Mouse (Mus musculus) liver, adult 2 months (tissue): ENCODE measurements around the gene Spag17.

Experiments
- CTCF ChIP-seq: fragments of 200-500 bp; IDR thresholded peaks from 2 replicates; pipeline ENCODE4 v1.5.1; 2011; ENCODE audit warnings: low read depth, low read length, control low read depth
- POLR2A ChIP-seq: fragments of 200-500 bp; IDR thresholded peaks from 2 replicates; pipeline ENCODE4 v1.6.1; 2011; ENCODE audit warnings: low read length, control low read depth; ENCODE audit not compliant: insufficient read depth; ENCODE audit errors: extremely low read depth

GRCm38 (mm10) chr3:99854595-99854994 is 30.6 kb upstream of the Spag17 start:
- TF ChIP-seq POLR2A (no peak), CTCF (no peak)
